ENCODE assay signal across 7 mouse cellular contexts in genomic region chr1:151499815-151500501, GRCm38 (mm10). TPM values are rescaled to one million over a fixed set of nuclear protein-coding genes. Genes with fewer than 3 reads are reported as not detected.
DNase-seq lines count a peak whose midpoint lies in the region; ATAC-seq and TF ChIP-seq lines count a peak whose summit lies in the region.

No protein-coding gene starts in this region.

- ATAC-seq in intestine, embryonic 15.5 days = peak; percentile 64
- peak; percentile 68 for ATAC-seq in midbrain, embryonic 11.5 days (ENCODE audit: low FRiP score)

- peak; percentile 74 to 88 for DNase-seq in adrenal gland, adult (ENCODE audit: inconsistent age in 2 of 2, low spot score in 1 of 2)
- peak; percentile 72 for DNase-seq in embryo, embryonic 10.5 days (ENCODE audit: low spot score)
- DNase-seq in gastrocnemius, postnatal 25 days = peak; percentile 55
- DNase-seq in limb, embryonic 10.5 days (ENCODE audit: low spot score) = peak; percentile 80
- DNase-seq in midbrain, embryonic 11.5 days (ENCODE audit: low spot score, missing footprints) = peak; percentile 97

- no peaks in the 10 kb centered on the region for H3K36me3 ChIP-seq in intestine, embryonic 15.5 days
- H3K36me3 ChIP-seq in limb, embryonic 10.5 days = peaks cover 3% of the 10 kb centered on the region; the same call in 1 of the 2 replicates
- no peaks in the 10 kb centered on the region for H3K36me3 ChIP-seq in midbrain, embryonic 11.5 days (ENCODE audit: control insufficient read depth, insufficient read depth, low read length)
- no peaks in the 10 kb centered on the region for H3K36me3 ChIP-seq in small intestine, adult 2 months (ENCODE audit: control insufficient read depth, insufficient read depth, low read length)

- peak overlapping the region; percentile 98 for H3K9ac ChIP-seq in intestine, embryonic 15.5 days
- peak overlapping the region; percentile 96 for H3K9ac ChIP-seq in midbrain, embryonic 11.5 days (ENCODE audit: low read length)

- peak overlapping the region; percentile 99 for H3K27ac ChIP-seq in intestine, embryonic 15.5 days
- H3K27ac ChIP-seq in limb, embryonic 10.5 days = peak overlapping the region; percentile 99
- peak overlapping the region; percentile 95 for H3K27ac ChIP-seq in midbrain, embryonic 11.5 days (ENCODE audit: low read depth, low read length)
- peak overlapping the region; percentile 28; the same call in 1 of the 2 replicates for H3K27ac ChIP-seq in small intestine, adult 2 months (ENCODE audit: insufficient read depth, low read depth, low read length)

- WGBS in intestine, embryonic 15.5 days = 0% methylated on average over 50 of the region's 59 CpGs
- WGBS in limb, embryonic 10.5 days = under 1% methylated on average over 58 of the region's 59 CpGs
- WGBS in midbrain, embryonic 11.5 days = under 1% methylated on average over 45 of the region's 59 CpGs
- 1% methylated on average over 59 of the region's 59 CpGs for WGBS in small intestine, adult 2 months

- no peaks in the 10 kb centered on the region for H3K9me3 ChIP-seq in intestine, embryonic 15.5 days
- H3K9me3 ChIP-seq in limb, embryonic 10.5 days (replicated peaks) = no peaks in the 10 kb centered on the region
- no peaks in the 10 kb centered on the region for H3K9me3 ChIP-seq in midbrain, embryonic 11.5 days (ENCODE audit: control insufficient read depth, low read length)

- H3K4me2 ChIP-seq in intestine, embryonic 15.5 days (replicated peaks) = peak overlapping the region; percentile 52
- peak overlapping the region; percentile 58 for H3K4me2 ChIP-seq in midbrain, embryonic 11.5 days

- no peak for TF ChIP-seq CTCF in small intestine, adult 2 months (IDR thresholded peaks at IDR 0.05; ENCODE audit: extremely low read depth, insufficient read length, insufficient replicate concordance, low read depth, low read length)

- H3K4me3 ChIP-seq in intestine, embryonic 15.5 days (replicated peaks) = peak overlapping the region; percentile 96
- H3K4me3 ChIP-seq in limb, embryonic 10.5 days = peak overlapping the region; percentile 98
- peak overlapping the region; percentile 80 for H3K4me3 ChIP-seq in midbrain, embryonic 11.5 days (ENCODE audit: low read depth, low read length)
- H3K4me3 ChIP-seq in small intestine, adult 2 months (ENCODE audit: low read depth, low read length) = peak overlapping the region; percentile 75

- no peaks in the 10 kb centered on the region for H3K27me3 ChIP-seq in intestine, embryonic 15.5 days (replicated peaks)
- no peaks in the 10 kb centered on the region for H3K27me3 ChIP-seq in limb, embryonic 10.5 days (ENCODE audit: low read depth, poor library complexity, severe bottlenecking)
- no peaks in the 10 kb centered on the region for H3K27me3 ChIP-seq in midbrain, embryonic 11.5 days (ENCODE audit: control insufficient read depth, insufficient read depth, low read length)
- no peaks in the 10 kb centered on the region for H3K27me3 ChIP-seq in small intestine, adult 2 months (ENCODE audit: control insufficient read depth, insufficient read depth, low read length)

- H3K4me1 ChIP-seq in intestine, embryonic 15.5 days (replicated peaks) = peaks cover 12% of the 10 kb centered on the region
- peaks cover 10% of the 10 kb centered on the region for H3K4me1 ChIP-seq in limb, embryonic 10.5 days
- H3K4me1 ChIP-seq in midbrain, embryonic 11.5 days (ENCODE audit: control insufficient read depth, insufficient read depth, low read length) = peaks cover 3% of the 10 kb centered on the region; the same call in 1 of the 2 replicates
- no peaks in the 10 kb centered on the region for H3K4me1 ChIP-seq in small intestine, adult 2 months (ENCODE audit: control insufficient read depth, insufficient read depth, insufficient read length, low read length)

- no peak for TF ChIP-seq POLR2A in small intestine, adult 2 months (IDR thresholded peaks at IDR 0.05; ENCODE audit: low read depth, low read length)

RNA-seq across cellular contexts. Expression of gene Rnf2, which starts 0.8 kb away (rescaled TPM):
- 10 to 100 TPM; 10.4 to 13.5 TPM for total RNA-seq in gastrocnemius, postnatal 25 days (2021)
- polyA plus RNA-seq in intestine, embryonic 15.5 days (2015; fragmentation: Nextera tagmentation; extraction: Ambion mirVana) = 57.4 and 68.1 TPM in 2 replicates
- polyA plus RNA-seq in limb, embryonic 10.5 days (2016; fragmentation: Nextera tagmentation; extraction: Ambion mirVana) = 95.1 and 111 TPM in 2 replicates
- 149 and 161 TPM in 2 replicates for polyA plus RNA-seq in midbrain, embryonic 11.5 days (2014; fragmentation: Nextera tagmentation; extraction: Ambion mirVana)
- 2.4 and 4.6 TPM in 2 replicates for polyA plus RNA-seq in small intestine, adult 2 months (2012; rRNA removed)

Comparison
In these comparisons a context has a peak if more than half of its experiments do, and no peak if none do; other contexts are left out.
1. Peak in every context shown above with its lines: DNase-seq, ATAC-seq, H3K4me3 ChIP-seq and H3K27ac ChIP-seq.
2. H3K27ac ChIP-seq: peak in every context shown above with its lines; median percentile 99 in intestine, embryonic 15.5 days; 99 in limb, embryonic 10.5 days; 95 in midbrain, embryonic 11.5 days; 28 in small intestine, adult 2 months.
3. RNA of gene Rnf2, which starts 0.8 kb away (polyA plus RNA-seq): 149 to 161 TPM in midbrain, embryonic 11.5 days, 95.1 to 111 TPM in limb, embryonic 10.5 days and 57.4 to 68.1 TPM in intestine, embryonic 15.5 days; 2.4 to 4.6 TPM in small intestine, adult 2 months; every median in the first group is over 10 times any median in the second.